39 mouse cellular contexts compared by ENCODE assay signal in the genomic region with DNA sequence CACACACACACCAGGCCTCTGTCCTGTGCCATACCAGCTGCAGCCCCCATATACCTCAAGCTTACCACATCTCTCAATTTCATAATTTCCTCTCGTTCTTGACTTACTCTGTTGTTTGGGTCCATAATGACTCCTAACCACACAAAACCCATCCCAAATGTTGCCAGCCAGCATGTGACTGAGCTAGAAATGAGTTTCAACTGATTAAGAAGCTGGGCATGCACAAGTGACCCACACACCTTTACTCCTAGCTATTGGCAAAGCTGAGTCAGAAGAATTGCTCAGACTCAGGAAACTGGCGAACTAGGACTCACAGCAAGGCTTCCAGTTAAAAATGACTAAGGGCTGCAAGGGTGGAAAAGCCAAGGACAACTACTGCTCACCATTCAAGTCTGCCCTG. TPM values are rescaled to one million over a fixed set of nuclear protein-coding genes. Genes with fewer than 3 reads are reported as not detected.
DNase-seq lines count a peak whose midpoint lies in the region; ATAC-seq and TF ChIP-seq lines count a peak whose summit lies in the region.
"Had no signal": no experiment of that assay in that cellular context is flagged by ENCODE, and none has a peak within 500 bp of the region (broad histone marks: within the 10 kb centered on the region; RNA-seq: fewer than 3 reads in every experiment).

No protein-coding gene starts in this region.

- intact Hi-C loops in heart, adult 2 months (cut with DNase I): no loop called here

- H3K36me3 ChIP-seq in heart, adult 2 months (ENCODE audit: control insufficient read depth, insufficient read depth, low read length): no peaks in the 10 kb centered on the region
- H3K36me3 ChIP-seq: G1E; heart, embryonic 13.5 days; liver, embryonic 13.5 days had no signal

- TF ChIP-seq EP300 in heart, adult 2 months (IDR thresholded peaks at IDR 0.05; ENCODE audit: insufficient read depth, low read depth, low read length): no peak

- TF ChIP-seq CTCF in heart, adult 2 months (IDR thresholded peaks at IDR 0.05): no peak

- TF ChIP-seq POLR2A in heart, adult 2 months (IDR thresholded peaks at IDR 0.05; ENCODE audit: insufficient read depth, low read depth, low read length): no peak

- no peaks in the 10 kb centered on the region for H3K79me2 ChIP-seq in heart, adult 2 months (replicated peaks; ENCODE audit: control insufficient read depth, insufficient read depth, low read length)

- peak; percentile 64 for DNase-seq in heart, adult 11 months
- no peak for DNase-seq in heart, adult 2 months
- DNase-seq in NIH3T3 (ENCODE audit: low read depth): peak; percentile 59
- DNase-seq in adrenal gland, postnatal 25 days: peak; percentile 6
- DNase-seq in frontal cortex, postnatal 10 days (ENCODE audit: low spot score in 2 of 2): no peak
- no peak for DNase-seq in MN1 (ENCODE audit: low spot score)
- DNase-seq: cerebellum, adult 18-20 months; cerebellum, postnatal 10 days; gastrocnemius, postnatal 14 days; heart, postnatal 10 days; kidney, adult 9 months; kidney, postnatal 10 days; layer of hippocampus, postnatal 36 days; left cerebral cortex, postnatal 4 days; liver, embryonic 13.5 days; lung, adult 18-20 months; lung, postnatal 4 days; midbrain, embryonic 14.5 days; retina, postnatal 1 day; right cerebral cortex, postnatal 14 days; thymus, postnatal 25 days had no signal

- no peak overlapping the region for H3K27ac ChIP-seq in heart, adult 2 months
- H3K27ac ChIP-seq: heart, embryonic 13.5 days; hindbrain, embryonic 14.5 days; liver, embryonic 13.5 days had no signal

- no peak overlapping the region for H3K4me3 ChIP-seq in heart, adult 2 months
- H3K4me3 ChIP-seq: heart, embryonic 13.5 days; liver, embryonic 13.5 days had no signal

- WGBS in heart, adult 2 months: 78% methylated on average over 2 of the region's 2 CpGs

- no peak overlapping the region for H3K9ac ChIP-seq in heart, adult 2 months (ENCODE audit: low read depth, low read length)
- H3K9ac ChIP-seq: heart, embryonic 13.5 days; hindbrain, embryonic 14.5 days; liver, embryonic 13.5 days had no signal

- no peaks in the 10 kb centered on the region for H3K27me3 ChIP-seq in heart, adult 2 months (ENCODE audit: control insufficient read depth, insufficient read depth, low read length)

- peak; percentile 73 for ATAC-seq in granulocyte monocyte progenitor cell, adult 5-6 weeks (replicated peaks; ENCODE audit: poor library complexity, severe bottlenecking)
- no peak for ATAC-seq in erythroblast, adult 5-6 weeks (replicated peaks; ENCODE audit: low FRiP score, poor library complexity, severe bottlenecking)
- ATAC-seq: intestine, postnatal 0 days; lung, postnatal 0 days had no signal

- H3K4me1 ChIP-seq in heart, adult 2 months (ENCODE audit: control insufficient read depth, insufficient read depth, low read length): no peaks in the 10 kb centered on the region
- H3K4me1 ChIP-seq: heart, embryonic 13.5 days had no signal

RNA-seq across cellular contexts. Expression of a gene that starts 3.1 kb away (rescaled TPM):
- 100 to 1,000 TPM; 109 to 112 TPM for total RNA-seq in heart, adult 2 months (2021)
- polyA plus RNA-seq in heart, adult 2 months (2012; rRNA removed): 40.5 and 87.0 TPM in 2 replicates
- 184 and 194 TPM in 2 replicates for total RNA-seq in adrenal gland, postnatal 25 days (2021)
- 8.5 and 11.5 TPM in 2 replicates for total RNA-seq in granulocyte monocyte progenitor cell, adult 5-6 weeks (2014; fragmentation: Nextera tagmentation)
- 14.3 and 20.2 TPM in 2 replicates for total RNA-seq in granulocyte monocyte progenitor cell, adult 5-6 weeks (2017)
- 174 and 177 TPM in 2 replicates for total RNA-seq in erythroblast, adult 5-6 weeks (2015; ENCODE audit: low replicate concordance)
- 241 and 315 TPM in 2 replicates for total RNA-seq in erythroblast, adult 5-6 weeks (2017; ENCODE audit: low replicate concordance)

RNA-seq across cellular contexts. Expression of a gene that starts 49.7 kb away (rescaled TPM):
- total RNA-seq in heart, adult 2 months (2021): not detected
- polyA plus RNA-seq in heart, adult 2 months (2012; rRNA removed): not detected in 2 replicates
- not detected in 2 replicates for total RNA-seq in adrenal gland, postnatal 25 days (2021)
- not detected in 2 replicates for total RNA-seq in granulocyte monocyte progenitor cell, adult 5-6 weeks (2014; fragmentation: Nextera tagmentation)
- not detected in 2 replicates for total RNA-seq in granulocyte monocyte progenitor cell, adult 5-6 weeks (2017)
- total RNA-seq in erythroblast, adult 5-6 weeks (2015; ENCODE audit: low replicate concordance): not detected in 2 replicates
- total RNA-seq in erythroblast, adult 5-6 weeks (2017; ENCODE audit: low replicate concordance): not detected in 2 replicates
- total RNA-seq: gastrocnemius, postnatal 14 days; heart, adult 8-10 months; heart, postnatal 10 days; hematopoietic stem cell, adult 5-6 weeks; layer of hippocampus, postnatal 36 days; left cerebral cortex, postnatal 4 days; megakaryocyte-erythroid progenitor cell, adult 5-6 weeks; monocyte, adult 5-6 weeks had no signal
- polyA plus RNA-seq: embryonic facial prominence, embryonic 11.5 days; forebrain, embryonic 11.5 days; G1E; heart, embryonic 13.5 days; hindbrain, embryonic 14.5 days; intestine, postnatal 0 days; large intestine, adult 2 months; limb, embryonic 14.5 days; liver, embryonic 13.5 days; lung, postnatal 0 days; midbrain, embryonic 14.5 days; neural tube, embryonic 14.5 days; small intestine, adult 2 months; stomach, embryonic 14.5 days had no signal

Comparison
In these comparisons a context has a peak if more than half of its experiments do, and no peak if none do; other contexts are left out.
1. DNase-seq: peak in heart, adult 11 months (single experiment), NIH3T3 (single experiment) and adrenal gland, postnatal 25 days (single experiment); none in heart, adult 2 months (0 of 2), frontal cortex, postnatal 10 days (0 of 2) and MN1 (single experiment).